Mouse (Mus musculus) liver, embryonic 12.5 days (tissue): ENCODE results near the gene Tas2r116. TPM values are rescaled to one million over a fixed set of nuclear protein-coding genes. Genes with fewer than 3 reads are reported as not detected.

ENCODE experiments used
- ATAC-seq: fragments of 200-750 bp; cut with Nextera tagmentation; 2 replicates; pipeline ENCODE4 v1.8.0; 2017; ENCODE audit warnings: moderate number of reproducible peaks, mild to moderate bottlenecking, moderate library complexity
- H3K27ac ChIP-seq: fragments of 300-500 bp; sonication (generic); 2 replicates; pipeline ENCODE4 v1.5.1; 2016; ENCODE audit warnings: mild to moderate bottlenecking
- H3K27me3 ChIP-seq: fragments of 300-500 bp; sonication (generic); replicated peaks from 2 replicates; pipeline ENCODE4 v1.6.1; 2016; ENCODE audit warnings: mild to moderate bottlenecking, moderate library complexity
- H3K36me3 ChIP-seq: fragments of 300-500 bp; sonication (generic); 2 replicates; pipeline ENCODE4 v1.6.1; 2016; ENCODE audit warnings: mild to moderate bottlenecking, moderate library complexity
- H3K4me1 ChIP-seq: fragments of 300-500 bp; sonication (generic); 2 replicates; pipeline ENCODE4 v1.6.1; 2016
- H3K4me2 ChIP-seq: fragments of 300-500 bp; sonication (generic); 2 replicates; pipeline ENCODE4 v1.6.1; 2016; ENCODE audit warnings: mild to moderate bottlenecking, moderate library complexity
- H3K4me3 ChIP-seq: fragments of 300-500 bp; sonication (generic); 2 replicates; pipeline ENCODE4 v1.5.1; 2016; ENCODE audit warnings: mild to moderate bottlenecking, moderate library complexity
- H3K9ac ChIP-seq: fragments of 300-500 bp; sonication (generic); 2 replicates; pipeline ENCODE4 v1.6.1; 2016; ENCODE audit warnings: mild to moderate bottlenecking, moderate library complexity
- H3K9me3 ChIP-seq: fragments of 300-500 bp; sonication (generic); replicated peaks from 2 replicates; pipeline ENCODE4 v1.6.1; 2016; ENCODE audit warnings: mild to moderate bottlenecking, moderate library complexity
- WGBS: fragments of 180-500 bp; shearing (Covaris S2); methylation state at CpG from one replicate; pipeline ENCODE4 v1.1.7; 2016; ENCODE audit not compliant: insufficient replicate concordance; 5-methylcytosine and 5-hydroxymethylcytosine counted together
- polyA plus RNA-seq: library from polyadenylated mRNA; unstranded; fragments of >200 nt; fragmentation: Nextera tagmentation; extraction: Ambion mirVana; gene quantifications from 2 replicates; pipeline ENCODE4 v1.2.1, GENCODE M21; 2016

Tas2r116 gene
- not detected in 2 replicates for polyA plus RNA-seq

DNA sequence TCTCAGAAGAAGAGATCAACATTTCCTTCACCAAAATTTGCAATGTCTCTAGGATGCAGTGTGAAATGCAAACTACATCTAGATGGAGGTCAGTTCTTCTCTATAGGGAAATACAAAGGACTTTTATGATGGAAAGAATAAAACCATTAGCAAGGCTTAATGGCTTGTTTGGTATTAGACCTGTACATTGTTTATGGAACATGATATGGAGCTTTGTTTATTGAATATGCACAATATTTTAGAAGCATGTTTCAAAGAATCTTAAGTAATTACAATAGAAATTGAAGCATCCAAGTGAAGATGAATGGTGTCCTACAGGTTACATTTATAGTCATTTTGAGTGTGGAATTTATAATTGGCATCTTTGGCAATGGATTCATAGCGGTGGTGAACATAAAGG lies at the start of gene Tas2r116:
Gene Tas2r116, plus strand, starts transcription at position 301 of the 400 bp plus-strand sequence.
- H3K9me3 ChIP-seq: no peaks in the 10 kb centered on the region
- H3K36me3 ChIP-seq: no peaks in the 10 kb centered on the region
- no peaks in the 10 kb centered on the region for H3K4me1 ChIP-seq
- no peak within 1 kb of the TSS for H3K27ac ChIP-seq
- no peak within 1 kb of the TSS for H3K4me2 ChIP-seq
- no peak within 1 kb of the TSS for H3K9ac ChIP-seq
- WGBS: 57% methylated on average over 1 of the region's 1 CpGs
- no peaks in the 10 kb centered on the region for H3K27me3 ChIP-seq
- ATAC-seq: no peak
- no peak within 1 kb of the TSS for H3K4me3 ChIP-seq

- Histone ChIP-seq H3K27me3 (no peaks in the 10 kb centered on the region), H3K4me3 (no peak within 1 kb of the TSS), H3K4me2 (no peak within 1 kb of the TSS), H3K9me3 (no peaks in the 10 kb centered on the region; the same call in 1 of the 2 replicates), H3K9ac (no peak within 1 kb of the TSS), H3K27ac (no peak within 1 kb of the TSS), H3K4me1 (no peaks in the 10 kb centered on the region), H3K36me3 (no peaks in the 10 kb centered on the region)
- 62% methylated on average over 1 of the region's 1 CpGs for WGBS
- no peak for ATAC-seq
These were observed 8.4 kb upstream of the Tas2r116 start, which contains the start of gene Tas2r123 for GRCm38 (mm10) chr6:132846842-132847241. Gene Tas2r123 (plus strand): TSS chr6:132847142.

DNA sequence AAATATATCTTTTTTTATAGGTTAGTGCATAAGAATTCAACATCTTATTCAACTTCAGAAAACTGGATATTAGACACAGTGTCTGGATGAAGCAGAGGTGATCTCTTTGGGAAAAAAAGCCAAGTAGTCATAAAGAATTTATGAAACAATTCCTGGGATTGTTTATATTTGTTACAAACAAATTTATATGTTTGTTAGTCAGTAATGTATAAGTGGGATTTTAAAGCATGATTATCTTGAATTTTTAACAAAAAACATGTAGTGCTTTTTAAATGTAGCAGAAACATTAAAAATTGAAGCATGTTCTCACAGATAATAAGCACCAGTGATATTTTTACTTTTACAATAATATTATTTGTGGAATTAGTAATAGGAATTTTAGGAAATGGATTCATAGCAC lies 12.5 kb downstream of the Tas2r116 start, which contains the start of gene Tas2r110:
Gene Tas2r110, plus strand, starts transcription at position 301 of the 400 bp plus-strand sequence.
- Histone ChIP-seq H3K9me3 (no peaks in the 10 kb centered on the region), H3K9ac (no peak within 1 kb of the TSS), H3K4me3 (no peak within 1 kb of the TSS), H3K27me3 (no peaks in the 10 kb centered on the region), H3K27ac (no peak within 1 kb of the TSS), H3K4me1 (no peaks in the 10 kb centered on the region), H3K4me2 (no peak within 1 kb of the TSS), H3K36me3 (no peaks in the 10 kb centered on the region)
- no peak for ATAC-seq

GRCm38 (mm10) chr6:132892711-132893110 lies 37.5 kb downstream of the Tas2r116 start, which contains the start of gene Tas2r113:
Gene Tas2r113 (plus strand): TSS chr6:132893011.
- Histone ChIP-seq H3K4me1 (no peaks in the 10 kb centered on the region), H3K9ac (no peak within 1 kb of the TSS), H3K27me3 (no peaks in the 10 kb centered on the region), H3K4me3 (no peak within 1 kb of the TSS), H3K36me3 (no peaks in the 10 kb centered on the region), H3K27ac (no peak within 1 kb of the TSS), H3K4me2 (no peak within 1 kb of the TSS), H3K9me3 (no peaks in the 10 kb centered on the region)
- no peak for ATAC-seq
- WGBS: 58% methylated on average over 1 of the region's 1 CpGs

Other genes starting within 250 kb of the Tas2r116 start
- not detected in 2 replicates for gene A630073D07Rik, start 203.9 kb upstream of the Tas2r116 start, polyA plus RNA-seq
- not detected in 2 replicates for gene Tas2r120, start 198.5 kb upstream of the Tas2r116 start, polyA plus RNA-seq
- not detected in 2 replicates for gene Tas2r121, start 154.4 kb upstream of the Tas2r116 start, polyA plus RNA-seq
- not detected in 2 replicates for gene Tas2r122, start 143.5 kb upstream of the Tas2r116 start, polyA plus RNA-seq
- gene Tas2r115, start 117.4 kb upstream of the Tas2r116 start, polyA plus RNA-seq: not detected in 2 replicates
- not detected in 2 replicates for gene Tas2r124, start 100.7 kb upstream of the Tas2r116 start, polyA plus RNA-seq
- gene Tas2r102, start 93.3 kb upstream of the Tas2r116 start, polyA plus RNA-seq: not detected in 2 replicates
- not detected in 2 replicates for gene Tas2r136, start 77.3 kb upstream of the Tas2r116 start, polyA plus RNA-seq
- gene Tas2r117, start 52.6 kb upstream of the Tas2r116 start, polyA plus RNA-seq: not detected in 2 replicates
- not detected in 2 replicates for gene Tas2r123, start 8.3 kb upstream of the Tas2r116 start, polyA plus RNA-seq
- gene Tas2r110, start 12.6 kb downstream of the Tas2r116 start, polyA plus RNA-seq: not detected in 2 replicates
- not detected in 2 replicates for gene Tas2r113, start 37.6 kb downstream of the Tas2r116 start, polyA plus RNA-seq
- gene Tas2r125, start 54.2 kb downstream of the Tas2r116 start, polyA plus RNA-seq: not detected in 2 replicates
- gene Tas2r129, start 95.7 kb downstream of the Tas2r116 start, polyA plus RNA-seq: not detected in 2 replicates
- gene Tas2r131, start 102.5 kb downstream of the Tas2r116 start, polyA plus RNA-seq: not detected in 2 replicates
- gene Tas2r109, start 125.5 kb downstream of the Tas2r116 start, polyA plus RNA-seq: not detected in 2 replicates
- not detected in 2 replicates for gene Tas2r103, start 181.7 kb downstream of the Tas2r116 start, polyA plus RNA-seq
- not detected in 2 replicates for gene Tas2r140, start 200.4 kb downstream of the Tas2r116 start, polyA plus RNA-seq
- 34.3 and 35.3 TPM in 2 replicates for gene Smim10l1, start 249.5 kb downstream of the Tas2r116 start, polyA plus RNA-seq